Mouse (Mus musculus): ENCODE measurements at regions not wholly inside any gene's neighbourhood (a gene's known extent, or its start where the extent isn't known, plus 50 kb on each side); places are given as distances from the start of the nearest gene placed in this dataset.

DNA sequence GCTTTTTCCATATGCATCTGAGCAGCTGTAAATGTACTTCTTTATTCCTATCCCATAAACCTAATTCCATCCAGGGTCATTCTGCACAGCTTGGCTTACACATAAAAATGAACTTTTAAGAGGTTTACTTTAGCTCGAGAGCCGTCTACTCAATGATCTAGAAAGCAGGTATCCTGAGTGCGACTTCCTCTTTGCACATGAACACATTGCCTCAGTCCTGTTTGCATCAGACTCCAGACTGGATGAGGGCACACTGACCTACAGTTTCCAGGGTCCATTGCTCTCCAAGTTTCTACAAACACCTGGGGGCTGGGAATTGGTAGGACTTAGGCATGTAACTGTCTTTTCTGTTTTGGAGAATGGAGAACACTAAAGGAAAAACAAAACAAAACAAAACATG, 2310.5 kb downstream of the 4930444P10Rik start:
- Histone ChIP-seq H3K36me3 (ENCODE audit: control insufficient read depth, insufficient read depth, low read length, poor library complexity, severe bottlenecking) (no peaks in the 10 kb centered on the region), H3K9me3 (replicated peaks; ENCODE audit: control insufficient read depth, insufficient read depth, low read length, poor library complexity, severe bottlenecking) (no peaks in the 10 kb centered on the region), H3K4me3 (ENCODE audit: low read depth, low read length) (no peak overlapping the region), H3K4me1 (ENCODE audit: control insufficient read depth, insufficient read depth, low read length) (no peaks in the 10 kb centered on the region), H3K27ac (ENCODE audit: insufficient read depth, low read length) (no peak overlapping the region), H3K27me3 (ENCODE audit: control insufficient read depth, insufficient read depth, low read length, poor library complexity, severe bottlenecking) (no peaks in the 10 kb centered on the region), H3K9ac (ENCODE audit: low read depth, poor library complexity, severe bottlenecking) (no peak overlapping the region)
- TF ChIP-seq CTCF (IDR thresholded peaks at IDR 0.05; ENCODE audit: low read depth, low read length) (no peak), POLR2A (IDR thresholded peaks at IDR 0.05; ENCODE audit: insufficient read depth, low read length) (no peak), EP300 (IDR thresholded peaks at IDR 0.05; ENCODE audit: insufficient read depth, low read depth, low read length) (no peak)

DNA sequence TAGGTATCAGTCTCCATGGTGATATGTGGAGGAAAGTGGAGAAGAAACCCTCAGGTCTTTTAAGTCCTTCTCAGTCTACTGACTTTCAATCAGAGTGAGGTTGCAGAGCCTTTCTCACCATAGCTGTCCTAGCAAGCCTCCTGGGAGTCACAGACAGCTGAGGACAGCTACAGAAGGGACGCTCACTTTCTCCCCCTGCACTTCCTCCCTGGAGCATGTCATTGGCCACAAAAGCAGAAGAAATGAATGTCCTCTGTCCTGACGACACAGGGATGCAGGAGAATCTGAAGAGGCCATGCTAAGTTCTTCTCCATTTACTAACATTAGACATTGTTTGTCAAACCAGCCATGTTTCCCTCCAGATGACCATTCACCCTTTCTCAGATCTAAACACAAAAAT, 2321.0 kb downstream of the 4930444P10Rik start:
- Histone ChIP-seq H3K27me3 (ENCODE audit: control insufficient read depth, insufficient read depth, low read length, poor library complexity, severe bottlenecking) (no peaks in the 10 kb centered on the region), H3K9ac (ENCODE audit: low read depth, poor library complexity, severe bottlenecking) (no peak overlapping the region), H3K4me3 (ENCODE audit: low read depth, low read length) (no peak overlapping the region), H3K9me3 (replicated peaks; ENCODE audit: control insufficient read depth, insufficient read depth, low read length, poor library complexity, severe bottlenecking) (0 out of 2 replicates have a peak, but pooled peaks cover 2% of the 10 kb centered on the region), H3K36me3 (ENCODE audit: control insufficient read depth, insufficient read depth, low read length, poor library complexity, severe bottlenecking) (no peaks in the 10 kb centered on the region), H3K4me1 (ENCODE audit: control insufficient read depth, insufficient read depth, low read length) (no peaks in the 10 kb centered on the region), H3K27ac (ENCODE audit: insufficient read depth, low read length) (no peak overlapping the region)
- no peak for TF ChIP-seq CTCF (IDR thresholded peaks at IDR 0.05; ENCODE audit: low read depth, low read length)
- no peak for TF ChIP-seq EP300 (IDR thresholded peaks at IDR 0.05; ENCODE audit: insufficient read depth, low read depth, low read length)
- no peak for TF ChIP-seq POLR2A (IDR thresholded peaks at IDR 0.05; ENCODE audit: insufficient read depth, low read length)

DNA sequence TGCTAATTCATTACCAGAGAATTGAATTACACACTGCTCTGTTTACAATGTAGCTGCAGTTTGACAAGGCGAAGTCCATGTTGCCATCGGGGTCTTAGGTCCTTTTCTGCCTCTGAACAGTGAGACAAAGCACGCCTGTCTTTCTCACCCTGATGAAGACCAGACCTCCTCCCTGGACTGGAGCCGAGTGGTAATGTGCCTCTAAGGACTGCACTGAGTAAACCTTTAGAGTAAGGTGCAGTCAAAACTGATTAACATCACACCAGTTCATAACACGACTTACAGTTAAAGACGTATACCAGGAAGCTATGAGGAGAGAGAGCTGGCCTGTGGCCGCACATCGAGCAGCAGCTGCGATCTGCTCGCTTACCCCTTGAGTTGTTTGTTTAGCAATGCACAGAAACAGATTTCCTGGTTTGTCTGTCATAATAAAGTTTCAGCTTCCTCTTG, 2322.1 kb downstream of the 4930444P10Rik start:
- TF ChIP-seq POLR2A (IDR thresholded peaks at IDR 0.05; ENCODE audit: insufficient read depth, low read length) (no peak), EP300 (IDR thresholded peaks at IDR 0.05; ENCODE audit: insufficient read depth, low read depth, low read length) (no peak), CTCF (IDR thresholded peaks at IDR 0.05; ENCODE audit: low read depth, low read length) (no peak)
- H3K36me3 ChIP-seq (ENCODE audit: control insufficient read depth, insufficient read depth, low read length, poor library complexity, severe bottlenecking) = no peaks in the 10 kb centered on the region
- 0 out of 2 replicates have a peak, but pooled peaks cover 2% of the 10 kb centered on the region for H3K9me3 ChIP-seq (replicated peaks; ENCODE audit: control insufficient read depth, insufficient read depth, low read length, poor library complexity, severe bottlenecking)
- no peak overlapping the region for H3K4me3 ChIP-seq (ENCODE audit: low read depth, low read length)
- H3K27ac ChIP-seq (ENCODE audit: insufficient read depth, low read length) = no peak overlapping the region
- H3K9ac ChIP-seq (ENCODE audit: low read depth, poor library complexity, severe bottlenecking) = no peak overlapping the region
- no peaks in the 10 kb centered on the region for H3K27me3 ChIP-seq (ENCODE audit: control insufficient read depth, insufficient read depth, low read length, poor library complexity, severe bottlenecking)
- H3K4me1 ChIP-seq (ENCODE audit: control insufficient read depth, insufficient read depth, low read length) = no peaks in the 10 kb centered on the region

DNA sequence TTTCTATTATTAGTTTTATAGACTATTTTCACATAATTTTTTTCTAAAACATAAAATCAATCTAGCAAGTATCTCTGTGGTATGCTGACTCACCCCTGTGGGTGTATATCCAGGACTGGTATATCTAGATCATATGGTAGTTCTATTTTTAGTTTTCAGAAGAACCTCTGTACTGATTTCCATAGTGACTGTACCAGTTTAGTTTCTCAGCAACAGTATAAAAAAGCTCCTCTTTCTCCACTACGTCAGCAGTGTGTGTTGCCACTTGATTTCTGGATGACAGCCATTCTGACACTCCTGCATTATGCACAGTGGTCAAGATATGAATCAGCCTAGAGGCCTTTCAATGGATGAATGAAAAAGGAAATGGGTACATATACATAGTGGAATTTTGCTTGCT, 2338.6 kb downstream of the A830018L16Rik start:
- Histone ChIP-seq H3K36me3 (ENCODE audit: control insufficient read depth, insufficient read depth, low read length, poor library complexity, severe bottlenecking) (no peaks in the 10 kb centered on the region), H3K4me1 (ENCODE audit: control insufficient read depth, insufficient read depth, low read length) (no peaks in the 10 kb centered on the region), H3K9ac (ENCODE audit: low read depth, poor library complexity, severe bottlenecking) (no peak overlapping the region), H3K27ac (ENCODE audit: insufficient read depth, low read length) (no peak overlapping the region), H3K27me3 (ENCODE audit: control insufficient read depth, insufficient read depth, low read length, poor library complexity, severe bottlenecking) (no peaks in the 10 kb centered on the region), H3K4me3 (ENCODE audit: low read depth, low read length) (no peak overlapping the region), H3K9me3 (replicated peaks; ENCODE audit: control insufficient read depth, insufficient read depth, low read length, poor library complexity, severe bottlenecking) (no peaks in the 10 kb centered on the region)
- TF ChIP-seq CTCF (IDR thresholded peaks at IDR 0.05; ENCODE audit: low read depth, low read length) (no peak), POLR2A (IDR thresholded peaks at IDR 0.05; ENCODE audit: insufficient read depth, low read length) (no peak), EP300 (IDR thresholded peaks at IDR 0.05; ENCODE audit: insufficient read depth, low read depth, low read length) (no peak)

DNA sequence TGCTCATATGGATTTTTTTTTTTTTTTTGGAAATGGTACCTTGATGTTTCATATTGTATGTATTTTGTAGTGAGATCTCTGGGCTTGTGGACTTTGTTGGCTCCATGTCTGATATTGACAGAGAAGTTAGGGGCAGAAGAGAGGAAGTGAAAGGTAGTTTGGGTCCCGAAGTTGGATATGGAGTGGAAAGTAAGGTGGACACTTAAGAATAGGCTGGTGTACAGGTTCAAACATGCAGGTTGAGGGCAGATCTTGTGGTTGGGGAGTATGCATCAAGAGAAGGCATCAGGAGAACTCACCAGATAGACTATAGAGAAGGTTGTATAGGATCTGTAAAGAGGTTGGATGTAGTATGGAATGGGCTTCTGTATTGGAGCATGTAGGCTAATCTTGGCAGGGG, 2337.5 kb downstream of the A830018L16Rik start:
- Histone ChIP-seq H3K27me3 (ENCODE audit: control insufficient read depth, insufficient read depth, low read length, poor library complexity, severe bottlenecking) (no peaks in the 10 kb centered on the region), H3K4me3 (ENCODE audit: low read depth, low read length) (no peak overlapping the region), H3K36me3 (ENCODE audit: control insufficient read depth, insufficient read depth, low read length, poor library complexity, severe bottlenecking) (no peaks in the 10 kb centered on the region), H3K9me3 (replicated peaks; ENCODE audit: control insufficient read depth, insufficient read depth, low read length, poor library complexity, severe bottlenecking) (no peaks in the 10 kb centered on the region), H3K27ac (ENCODE audit: insufficient read depth, low read length) (no peak overlapping the region), H3K9ac (ENCODE audit: low read depth, poor library complexity, severe bottlenecking) (no peak overlapping the region), H3K4me1 (ENCODE audit: control insufficient read depth, insufficient read depth, low read length) (no peaks in the 10 kb centered on the region)
- no peak for TF ChIP-seq CTCF (IDR thresholded peaks at IDR 0.05; ENCODE audit: low read depth, low read length)
- no peak for TF ChIP-seq EP300 (IDR thresholded peaks at IDR 0.05; ENCODE audit: insufficient read depth, low read depth, low read length)
- no peak for TF ChIP-seq POLR2A (IDR thresholded peaks at IDR 0.05; ENCODE audit: insufficient read depth, low read length)

Data from ES-Bruce4 (cell line).